Mouse (Mus musculus) G1E (cell line): Measurements from ENCODE around the gene Apaf1.

Experiments
- CTCF ChIP-seq: IDR thresholded peaks from 2 replicates; pipeline ENCODE4 v1.5.1; 2012; ENCODE audit warnings: low read depth, low read length, inconsistent platforms, mixed read lengths
- GATA1 ChIP-seq: IDR thresholded peaks from 2 replicates; pipeline ENCODE4 v1.6.1; 2012; ENCODE audit warnings: borderline replicate concordance, low read length, inconsistent platforms, mixed read lengths
- GATA2 ChIP-seq: IDR thresholded peaks from 2 replicates; pipeline ENCODE4 v1.6.1; 2012; ENCODE audit warnings: low read depth, low read length, inconsistent platforms, borderline replicate concordance
- POLR2AphosphoS5 ChIP-seq: IDR thresholded peaks from 2 replicates; pipeline ENCODE4 v1.6.1; 2012; ENCODE audit warnings: low read depth, low read length, inconsistent platforms; ENCODE audit not compliant: insufficient replicate concordance
- TAL1 ChIP-seq: conservative IDR thresholded peaks from 2 replicates; pipeline ENCODE4 v1.6.1; 2012; ENCODE audit warnings: low read depth, low read length, inconsistent platforms, mixed read lengths

GRCm38 (mm10) chr10:90981811-90982210, 100.8 kb downstream of the Apaf1 start:
- no peak for TF ChIP-seq CTCF
- TF ChIP-seq TAL1: no peak
- no peak for TF ChIP-seq POLR2AphosphoS5
- no peak for TF ChIP-seq GATA1
- no peak for TF ChIP-seq GATA2
